Mouse (Mus musculus): ENCODE measurements at regions not wholly inside any gene's neighbourhood (a gene's known extent, or its start where the extent isn't known, plus 50 kb on each side); places are given as distances from the start of the nearest gene placed in this dataset.
"Not testable (repeated sequence)": the region's sequence is repeated elsewhere in the genome, so short reads cannot be mapped to it uniquely, and the experiment has no call there.

DNA sequence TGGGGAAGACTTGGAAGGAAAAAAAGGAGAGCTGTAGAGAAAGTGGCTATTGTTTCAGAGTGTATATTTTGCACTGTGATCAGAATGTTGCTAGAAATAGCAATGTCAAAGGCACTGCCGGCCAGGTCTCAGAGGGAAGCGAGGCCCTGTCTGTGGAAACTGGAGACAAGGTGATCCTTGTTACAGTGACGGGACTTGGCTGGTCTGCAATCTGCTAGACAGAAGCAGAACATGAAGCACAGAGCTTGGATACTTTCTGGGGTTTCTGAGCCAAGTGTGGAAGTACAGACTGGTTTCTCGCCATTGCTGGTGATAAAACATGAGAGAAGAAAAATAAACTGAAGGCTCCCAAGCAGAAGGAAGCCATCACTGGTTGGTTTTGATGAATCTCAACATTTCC, 198.3 kb upstream of the Slc7a14 start:
- no peak for DNase-seq (ENCODE audit: low read depth, low spot score)

DNA sequence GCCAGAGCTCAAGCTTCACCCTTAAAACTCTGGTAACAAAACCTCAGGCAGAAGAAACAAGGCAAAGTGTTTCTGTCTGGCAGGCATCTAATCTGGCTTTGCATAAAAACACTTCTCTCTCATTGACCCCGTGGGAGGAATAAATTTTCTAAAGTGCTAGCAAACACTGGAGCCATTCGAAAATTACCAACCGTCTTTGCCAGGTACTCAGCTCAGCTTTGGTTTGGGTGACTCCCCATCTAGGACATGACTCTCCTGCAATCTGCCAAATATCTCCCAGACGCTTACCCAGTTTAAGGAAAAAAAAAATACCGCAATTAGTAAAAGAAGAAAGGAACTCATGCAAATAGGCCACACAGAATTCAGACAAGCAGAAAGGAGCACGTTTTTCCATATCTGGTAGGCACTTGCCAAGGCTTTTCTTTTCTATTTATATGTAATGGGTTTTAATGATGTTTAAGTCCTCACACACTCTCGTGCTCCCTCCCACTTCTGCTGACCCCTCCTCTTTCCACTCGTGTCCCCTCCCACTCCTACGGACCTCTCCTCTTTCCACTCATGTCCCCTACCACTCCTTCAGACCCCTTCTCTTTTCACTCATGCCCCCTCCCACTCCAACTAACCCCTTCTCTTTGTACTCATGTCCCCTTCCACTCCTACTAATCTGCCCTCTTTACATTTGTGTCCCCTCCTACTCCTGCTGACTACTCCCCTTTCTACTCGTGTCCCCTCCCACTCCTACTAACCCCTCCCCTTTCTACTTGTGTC, 189.2 kb upstream of the Slc7a14 start:
- DNase-seq (ENCODE audit: low read depth, low spot score): peak; percentile 31

GRCm38 (mm10) chr3:31495287-31495686, 185.1 kb upstream of the Slc7a14 start:
- DNase-seq (ENCODE audit: low read depth, low spot score): no peak

DNA sequence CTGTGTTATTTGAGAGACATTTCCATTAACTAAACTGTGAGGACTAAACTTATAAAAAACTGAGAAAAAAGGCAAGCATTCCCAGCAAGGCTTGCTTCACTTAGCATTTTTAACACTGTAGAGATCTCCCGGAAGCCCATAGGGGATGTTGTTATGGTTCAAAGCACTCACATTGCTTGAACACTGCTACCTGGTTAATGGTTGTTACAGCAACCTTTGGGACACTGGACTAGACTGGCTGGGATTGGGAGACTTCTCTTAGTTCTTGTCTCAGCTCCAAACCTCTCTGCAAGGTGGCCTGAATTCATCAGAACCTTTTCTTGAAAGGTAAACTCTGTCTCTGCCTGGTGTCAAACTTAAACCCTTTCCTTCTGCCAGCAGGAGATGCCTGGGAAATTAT, 184.5 kb upstream of the Slc7a14 start:
- DNase-seq (ENCODE audit: low read depth, low spot score): no peak

DNA sequence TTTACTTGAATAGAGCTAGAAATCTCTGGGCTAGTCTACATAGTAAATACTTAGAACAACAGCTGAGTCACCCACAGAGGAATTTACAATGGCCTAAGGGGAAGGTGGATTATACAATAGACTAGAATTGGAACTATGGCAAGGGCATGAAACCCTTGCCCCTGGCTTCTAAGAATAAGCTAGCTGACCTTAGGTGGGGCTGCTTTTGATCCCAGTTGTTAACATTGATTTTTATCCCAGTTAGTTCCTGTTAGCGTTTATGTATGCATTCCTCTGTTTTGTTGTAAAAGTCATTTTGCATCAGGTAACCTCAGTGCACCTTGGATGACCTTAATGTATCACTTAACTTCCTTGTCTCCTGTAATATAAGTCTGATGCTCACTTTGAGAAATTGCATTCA, 181.6 kb upstream of the Slc7a14 start:
- DNase-seq (ENCODE audit: low read depth, low spot score): not testable (repeated sequence)

DNA sequence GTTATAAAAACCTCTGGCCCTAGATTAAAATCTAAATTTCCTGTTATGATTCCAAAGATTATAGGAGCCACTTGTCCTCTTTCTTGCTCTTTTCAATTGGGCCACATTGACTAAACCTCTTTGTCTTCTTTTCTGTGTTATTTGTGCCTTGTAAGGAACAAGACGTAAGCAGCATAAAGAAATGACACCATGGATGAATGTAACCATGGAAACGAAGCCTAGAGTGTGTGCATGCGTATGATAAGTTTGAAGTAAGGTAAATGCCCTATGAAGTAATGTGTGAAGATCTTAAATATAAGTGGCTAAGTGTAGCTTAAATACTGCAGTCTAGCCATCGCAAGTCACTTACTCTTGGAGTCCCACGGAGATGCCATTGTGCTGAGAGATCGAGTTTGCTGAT, 177.4 kb upstream of the Slc7a14 start:
- DNase-seq (ENCODE audit: low read depth, low spot score): no peak

DNA sequence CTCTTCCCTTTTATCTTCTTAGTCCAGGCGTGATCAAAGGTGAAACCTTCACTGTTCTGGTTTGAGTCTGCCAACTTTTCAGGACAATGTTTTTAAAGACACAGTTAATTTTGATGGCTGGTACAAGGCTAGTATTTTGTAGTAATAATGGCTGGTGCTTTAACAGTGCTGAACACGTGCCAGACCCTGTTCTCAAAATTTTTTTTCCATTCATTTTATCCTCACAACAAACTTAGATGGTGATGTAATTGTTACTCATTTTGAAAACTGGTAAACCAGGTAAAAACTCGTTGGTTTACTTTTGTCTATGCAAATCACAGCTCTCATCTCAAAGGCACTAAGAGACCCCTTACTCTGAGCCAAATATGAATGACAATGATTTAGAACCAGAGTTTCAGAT, 171.8 kb upstream of the Slc7a14 start:
- no peak for DNase-seq (ENCODE audit: low read depth, low spot score)

DNA sequence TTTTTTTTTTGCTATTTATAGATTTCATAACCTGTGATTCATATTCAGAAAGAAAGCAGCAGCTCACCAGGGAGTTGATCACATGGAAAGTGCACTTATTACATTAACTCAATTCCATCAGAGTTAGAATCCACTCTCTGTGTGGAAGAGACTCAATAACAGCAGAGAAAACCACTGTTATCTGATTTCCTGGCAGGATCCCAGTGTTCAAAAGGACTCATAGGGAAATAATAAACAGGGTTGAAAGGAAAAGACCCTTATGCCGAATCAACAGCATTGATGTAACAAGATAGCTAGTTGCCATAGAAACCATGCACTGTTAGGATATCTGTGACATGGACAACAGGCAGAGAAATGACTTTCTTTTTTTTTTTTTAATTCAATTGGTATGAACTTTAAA, 157.7 kb upstream of the Slc7a14 start:
- DNase-seq (ENCODE audit: low read depth, low spot score): no peak

GRCm38 (mm10) chr3:31464260-31464659, 154.1 kb upstream of the Slc7a14 start:
- no peak for DNase-seq (ENCODE audit: low read depth, low spot score)

GRCm38 (mm10) chr3:31459456-31459855, 149.3 kb upstream of the Slc7a14 start:
- DNase-seq (ENCODE audit: low read depth, low spot score): no peak

GRCm38 (mm10) chr3:31457938-31458337, 147.8 kb upstream of the Slc7a14 start:
- DNase-seq (ENCODE audit: low read depth, low spot score): no peak

DNA sequence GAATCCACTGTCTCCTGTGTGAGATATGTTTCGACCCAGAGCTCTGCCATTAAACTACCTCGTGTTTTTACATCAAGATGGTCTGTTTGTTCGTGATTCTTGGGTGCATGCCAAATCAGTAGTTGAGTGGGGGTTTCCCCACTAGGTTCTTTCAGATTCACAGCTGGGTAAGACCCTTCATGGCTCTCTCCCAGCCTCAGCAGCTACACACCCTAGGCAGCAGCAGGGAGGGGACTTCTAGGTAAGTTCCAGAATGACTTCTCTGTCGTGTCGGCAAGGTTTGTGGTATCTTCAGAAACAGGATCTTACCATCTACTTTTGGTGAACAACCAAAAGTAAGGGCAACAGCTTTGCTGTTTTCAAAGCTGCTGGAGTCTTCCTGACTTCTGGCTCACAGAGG, 144.9 kb upstream of the Slc7a14 start:
- DNase-seq (ENCODE audit: low read depth, low spot score): no peak

- DNase-seq (ENCODE audit: low read depth, low spot score): no peak
Measured at GRCm38 (mm10) chr3:31444861-31445260, 134.7 kb upstream of the Slc7a14 start.

DNA sequence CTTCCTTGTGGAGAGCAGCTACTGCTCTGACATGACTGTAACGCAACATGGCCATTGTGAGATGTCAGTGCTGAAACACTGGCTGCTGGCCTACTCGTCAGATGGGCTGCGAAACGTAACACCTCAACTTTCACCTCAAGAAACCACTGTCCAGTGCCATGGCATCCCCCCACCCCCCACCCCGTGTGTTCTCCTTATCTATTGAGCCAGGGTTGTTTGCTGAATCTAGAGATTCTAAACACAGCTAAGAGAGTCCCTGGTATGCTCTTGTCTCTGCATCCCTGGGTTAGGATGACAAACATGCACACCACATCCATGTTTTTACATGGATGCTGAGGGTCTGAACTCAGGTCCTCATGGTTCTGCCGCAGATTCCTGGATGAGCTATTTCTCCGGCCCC, 134.1 kb upstream of the Slc7a14 start:
- DNase-seq (ENCODE audit: low read depth, low spot score): no peak

GRCm38 (mm10) chr3:31443894-31444293, 133.7 kb upstream of the Slc7a14 start:
- DNase-seq (ENCODE audit: low read depth, low spot score): no peak

- DNase-seq (ENCODE audit: low read depth, low spot score): no peak
Measured at GRCm38 (mm10) chr3:31440282-31440681, 130.1 kb upstream of the Slc7a14 start.

- DNase-seq (ENCODE audit: low read depth, low spot score): no peak
Measured at GRCm38 (mm10) chr3:31437970-31438369, 127.8 kb upstream of the Slc7a14 start.

DNA sequence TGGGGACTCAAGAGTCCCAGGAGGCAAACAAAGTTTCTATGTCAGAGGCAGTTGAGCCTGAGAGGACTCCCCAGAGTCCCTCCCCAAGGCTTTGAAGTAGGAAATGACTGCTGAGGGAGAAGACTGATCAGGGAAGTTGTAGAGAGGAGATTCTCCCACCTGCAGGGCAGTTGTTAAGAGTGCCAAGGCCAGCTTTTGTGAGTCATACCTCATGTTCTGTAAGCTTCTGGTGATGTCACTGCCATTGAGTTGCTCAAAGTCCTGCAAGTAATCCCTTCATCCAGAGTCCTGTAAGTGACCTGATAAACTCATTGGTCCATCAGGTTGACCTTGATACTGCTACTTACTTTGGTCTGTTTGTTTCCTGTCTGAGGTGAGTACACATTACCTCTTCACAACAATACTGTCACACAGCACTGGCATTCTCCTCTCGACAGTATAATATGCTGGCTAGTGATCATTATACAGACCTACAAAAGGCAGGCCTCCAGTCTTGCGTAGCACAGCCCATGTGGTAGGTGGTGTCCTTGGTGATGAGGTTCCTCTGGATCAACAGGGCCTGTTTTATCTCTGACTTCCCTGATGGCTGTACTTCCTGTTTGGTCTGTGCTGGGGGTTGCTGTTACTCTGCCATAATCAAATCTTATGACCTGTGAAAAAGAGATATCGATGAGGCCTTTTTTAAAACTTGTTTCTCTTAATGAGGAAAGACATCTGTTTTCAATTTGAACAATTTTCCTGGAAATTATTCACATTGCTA, 125.2 kb upstream of the Slc7a14 start:
- no peak for DNase-seq (ENCODE audit: low read depth, low spot score)

GRCm38 (mm10) chr3:31433201-31433600, 123.0 kb upstream of the Slc7a14 start:
- DNase-seq (ENCODE audit: low read depth, low spot score): no peak

GRCm38 (mm10) chr3:31423517-31423916, 113.3 kb upstream of the Slc7a14 start:
- DNase-seq (ENCODE audit: low read depth, low spot score): no peak

DNA sequence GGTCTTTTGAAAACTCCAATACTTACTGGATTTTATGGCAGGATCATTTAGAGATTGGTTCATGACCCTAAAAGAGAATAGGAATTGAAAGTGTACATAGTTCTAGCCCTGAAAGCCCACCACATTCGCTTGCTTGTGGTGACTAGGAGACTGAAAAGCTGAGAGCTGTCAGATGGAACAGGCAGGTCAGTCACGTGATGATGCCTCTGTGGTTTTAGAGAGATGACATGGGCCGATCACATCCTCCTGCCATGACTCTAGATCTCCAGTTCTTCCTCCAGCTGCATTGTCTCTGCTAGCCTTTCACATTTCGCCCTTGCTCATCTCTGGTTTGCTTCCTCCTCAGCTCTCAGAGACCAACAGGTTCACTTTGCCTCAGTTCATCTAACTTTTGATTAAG, 98.6 kb upstream of the Slc7a14 start:
- DNase-seq (ENCODE audit: low read depth, low spot score): no peak

DNA sequence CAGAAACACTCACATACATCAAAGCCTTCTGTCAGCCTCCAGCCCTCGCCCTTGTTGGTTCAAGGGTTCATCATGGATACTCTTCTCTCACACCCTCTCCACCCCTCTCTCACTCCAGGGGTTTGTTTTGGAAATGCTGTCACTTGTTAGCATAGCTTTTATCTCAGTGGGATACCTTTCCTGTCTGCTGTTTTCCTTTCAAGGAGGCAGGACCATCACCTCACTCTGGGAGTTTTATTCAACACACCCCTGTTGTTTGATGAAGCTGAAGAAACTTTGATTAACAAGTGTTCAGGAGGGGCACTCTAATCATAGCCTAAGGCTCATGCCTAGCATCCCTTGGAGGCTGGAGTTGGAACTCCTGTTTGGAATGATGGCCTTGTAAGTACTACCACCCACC, 95.7 kb upstream of the Slc7a14 start:
- DNase-seq (ENCODE audit: low read depth, low spot score): no peak

DNA sequence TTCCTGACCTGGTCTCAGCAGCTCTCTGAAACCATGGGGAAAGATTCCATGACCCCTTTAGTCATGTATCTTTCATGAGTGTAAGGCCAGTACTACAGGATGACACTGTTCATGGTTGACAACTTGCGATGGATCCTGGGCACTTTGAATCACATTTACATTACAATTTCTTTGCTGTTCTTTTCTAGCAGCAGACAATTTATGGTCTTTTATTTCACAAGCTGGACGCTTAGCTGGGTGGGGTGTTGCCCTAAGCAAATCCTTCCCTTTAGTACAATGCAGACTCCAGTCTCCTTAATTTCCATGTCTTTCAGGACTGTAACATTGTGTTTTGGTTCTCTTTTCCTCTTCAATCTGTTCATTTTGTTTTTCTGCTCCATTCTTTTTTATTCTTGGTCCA, 89.0 kb upstream of the Slc7a14 start:
- DNase-seq (ENCODE audit: low read depth, low spot score): no peak
